Mouse (Mus musculus) liver, embryonic 14.5 days (tissue): Measurements from ENCODE around the gene Gzmm. TPM values are rescaled to one million over a fixed set of nuclear protein-coding genes. Genes with fewer than 3 reads are reported as not detected.
A peak's percentile ranks its signal among the peaks of the same experiment; 100 is the strongest.

ENCODE experiments used
- ATAC-seq: fragments of 200-750 bp; cut with Nextera tagmentation; 2 replicates; pipeline ENCODE4 v1.8.0; 2017; ENCODE audit warnings: moderate number of reproducible peaks, mild to moderate bottlenecking, moderate library complexity; ENCODE audit not compliant: insufficient read depth
- DNase-seq, 3 experiments: peaks; one replicate each; pipeline ENCODE4 v3.0.0-alpha.2; 2012 to 2013; ENCODE audit warnings: low read depth in 3 of 3, low spot score in 3 of 3
- H3K27ac ChIP-seq: fragments of 300-500 bp; sonication (generic); 2 replicates; pipeline ENCODE4 v1.5.1; 2014; ENCODE audit warnings: moderate library complexity, mild to moderate bottlenecking, control low read depth, inconsistent platforms
- H3K27me3 ChIP-seq: fragments of 300-500 bp; sonication (generic); 2 replicates; pipeline ENCODE4 v1.6.1; 2014; ENCODE audit warnings: mild to moderate bottlenecking, low read length, moderate library complexity; ENCODE audit not compliant: control insufficient read depth, insufficient read depth
- H3K36me3 ChIP-seq: fragments of 300-500 bp; sonication (generic); replicated peaks from 2 replicates; pipeline ENCODE4 v1.6.1; 2014; ENCODE audit warnings: low read depth; ENCODE audit not compliant: control insufficient read depth, insufficient read depth
- H3K4me1 ChIP-seq, 2 experiments: fragments of 200-500 bp in 1 of 2; fragments of 300-500 bp in 1 of 2; sonication (generic) in 1 of 2; replicated peaks; 2 replicates each; pipeline ENCODE4 v1.6.1; 2012 to 2014; ENCODE audit warnings: antibody characterized with exemption in 1 of 2, inconsistent platforms in 1 of 2, low read length in 1 of 2; ENCODE audit not compliant: control insufficient read depth in 2 of 2, insufficient read depth in 2 of 2
- H3K4me2 ChIP-seq: fragments of 300-500 bp; sonication (generic); 2 replicates; pipeline ENCODE4 v1.6.1; 2014; ENCODE audit warnings: low read depth, mild to moderate bottlenecking, control low read depth, moderate library complexity
- H3K4me3 ChIP-seq, 2 experiments: fragments of 200-500 bp in 1 of 2; fragments of 300-500 bp in 1 of 2; sonication (generic) in 1 of 2; 2 replicates each; pipeline ENCODE4 v1.5.1; 2012 to 2014; ENCODE audit warnings: low read depth in 2 of 2, low read length in 2 of 2, mild to moderate bottlenecking in 2 of 2, control low read depth in 1 of 2, inconsistent platforms in 1 of 2, moderate library complexity in 1 of 2; ENCODE audit not compliant: insufficient read depth in 1 of 2
- H3K9ac ChIP-seq: fragments of 300-500 bp; sonication (generic); replicated peaks from 2 replicates; pipeline ENCODE4 v1.6.1; 2014; ENCODE audit warnings: mild to moderate bottlenecking, control low read depth, moderate library complexity
- H3K9me3 ChIP-seq: fragments of 300-500 bp; sonication (generic); 2 replicates; pipeline ENCODE4 v1.6.1; 2016; ENCODE audit warnings: low read length, mixed read lengths; ENCODE audit not compliant: control insufficient read depth
- CTCF ChIP-seq: IDR thresholded peaks from 2 replicates; pipeline ENCODE4 v1.5.1; 2016; ENCODE audit warnings: antibody characterized with exemption, low read depth, control low read depth
- EP300 ChIP-seq: IDR thresholded peaks from 2 replicates; pipeline ENCODE4 v1.6.1; 2016; ENCODE audit warnings: antibody characterized with exemption, low read depth
- WGBS: fragments of 180-500 bp; shearing (Covaris S2); extraction: QIAGEN DNeasy Blood & Tissue Kit; methylation state at CpG from one replicate; pipeline ENCODE4 v1.1.7; 2014; ENCODE audit not compliant: insufficient replicate concordance; 5-methylcytosine and 5-hydroxymethylcytosine counted together
- polyA plus RNA-seq, 2 experiments: library from polyadenylated mRNA; depleted of rRNA in 1 of 2; stranded (reverse) in 1 of 2; unstranded in 1 of 2; fragments of >200 nt; fragmentation: Nextera tagmentation in 1 of 2; extraction: Ambion mirVana in 1 of 2; gene quantifications; 2 replicates each; pipeline versions ENCODE4 v1.2.1 to v1.2.3; 2012 to 2014

Gzmm gene
- polyA plus RNA-seq (2012; rRNA removed) = 0.13 TPM in 2 replicates
- not detected in 2 replicates for polyA plus RNA-seq (2014; fragmentation: Nextera tagmentation; extraction: Ambion mirVana)

GRCm38 (mm10) chr10:79688720-79689119, at the start of gene Gzmm:
Gzmm (plus strand) TSS chr10:79689020.
- Histone ChIP-seq H3K9me3 (no peaks in the 10 kb centered on the region; the same call in 1 of the 2 replicates), H3K4me1 (peaks cover 8 to 9% of the 10 kb centered on the region in 2 experiments), H3K27ac (no peak within 1 kb of the TSS), H3K4me2 (no peak within 1 kb of the TSS), H3K4me3 (no peak within 1 kb of the TSS), H3K27me3 (no peaks in the 10 kb centered on the region), H3K9ac (no peak within 1 kb of the TSS), H3K36me3 (peaks cover 44% of the 10 kb centered on the region)
- ATAC-seq = no peak
- no peak for TF ChIP-seq CTCF
- no peak for DNase-seq
- WGBS = 69% methylated on average over 4 of the region's 4 CpGs

DNA sequence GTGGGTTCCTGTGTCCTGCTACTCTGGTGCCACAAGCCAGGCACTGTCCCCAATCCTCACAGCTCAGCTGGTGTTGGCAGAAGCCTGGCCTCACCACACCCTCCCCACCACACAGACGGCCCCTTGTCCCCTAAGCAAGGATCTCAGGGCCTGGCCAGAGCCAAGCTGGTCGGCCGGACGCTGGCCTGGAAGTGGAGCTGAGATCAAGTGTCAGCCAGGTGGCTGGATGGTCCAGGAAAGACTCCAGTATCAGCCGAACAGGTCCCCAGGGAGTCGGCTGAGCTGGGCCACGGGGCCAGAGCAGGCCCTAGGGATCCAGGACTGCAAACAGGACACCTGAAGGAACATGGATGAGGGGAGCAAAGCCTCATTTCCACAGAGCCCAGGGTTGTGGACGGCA, 43.1 kb upstream of the Gzmm start, which contains the start of gene Odf3l2:
Gene Odf3l2, minus strand, starts transcription at position 28 of the 400 bp plus-strand sequence.
- 63% methylated on average over 8 of the region's 8 CpGs for WGBS
- Histone ChIP-seq H3K27ac (no peak within 1 kb of the TSS), H3K4me2 (no peak within 1 kb of the TSS), H3K4me3 (no peak within 1 kb of the TSS), H3K4me1 (no peaks in the 10 kb centered on the region), H3K9ac (no peak within 1 kb of the TSS), H3K36me3 (no peaks in the 10 kb centered on the region), H3K9me3 (no peaks in the 10 kb centered on the region), H3K27me3 (no peaks in the 10 kb centered on the region)
- no peak for ATAC-seq
- no peak for DNase-seq
- TF ChIP-seq EP300 (no peak), CTCF (no peak)

DNA sequence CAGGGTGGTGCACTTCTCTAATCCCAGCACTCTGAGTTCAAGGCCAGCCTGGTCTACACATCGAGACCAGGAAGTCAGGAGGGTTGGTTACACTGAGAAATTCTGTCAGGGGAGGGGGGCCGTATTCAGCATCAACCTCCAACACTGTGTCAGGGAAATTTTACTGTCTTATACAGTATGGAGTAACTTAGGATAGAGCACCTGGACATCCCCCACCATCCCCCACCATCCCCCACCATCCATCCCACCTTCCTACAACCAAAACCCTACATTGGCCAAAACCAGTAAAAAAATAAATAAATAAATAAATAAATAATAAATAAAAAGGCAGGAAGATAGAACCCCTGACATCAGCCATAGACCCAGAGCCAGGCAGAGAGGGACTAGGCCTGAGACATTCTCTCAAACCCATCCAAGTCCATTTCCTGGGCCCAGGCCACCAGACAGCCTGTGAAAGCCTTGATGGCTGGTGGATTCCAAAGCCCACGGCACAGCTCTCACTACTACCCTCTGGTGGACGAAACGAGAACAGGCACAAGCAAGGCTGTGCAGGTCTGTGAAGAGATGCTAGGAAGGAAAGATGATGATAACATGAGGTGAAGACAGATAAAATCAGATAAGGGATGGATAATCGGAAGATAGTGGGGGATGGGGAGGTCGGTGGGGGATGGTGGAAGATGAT, 39.6 kb upstream of the Gzmm start:
- Histone ChIP-seq H3K27me3 (no peaks in the 10 kb centered on the region), H3K36me3 (no peaks in the 10 kb centered on the region), H3K9me3 (no peaks in the 10 kb centered on the region), H3K4me3 (no peak overlapping the region), H3K4me1 (no peaks in the 10 kb centered on the region), H3K4me2 (no peak overlapping the region), H3K27ac (no peak overlapping the region), H3K9ac (no peak overlapping the region)
- 18% methylated on average over 7 of the region's 7 CpGs for WGBS
- peak; percentile 96 for TF ChIP-seq CTCF
- no peak for TF ChIP-seq EP300
- DNase-seq (peak; percentile 31 to 43 (median 36)), ATAC-seq (no peak)

- Histone ChIP-seq H3K27me3 (no peaks in the 10 kb centered on the region; the same call in 1 of the 2 replicates), H3K9me3 (no peaks in the 10 kb centered on the region), H3K4me3 (no peak overlapping the region), H3K9ac (no peak overlapping the region), H3K36me3 (no peaks in the 10 kb centered on the region), H3K27ac (no peak overlapping the region), H3K4me1 (no peaks in the 10 kb centered on the region), H3K4me2 (no peak overlapping the region)
- 64% methylated on average over 7 of the region's 7 CpGs for WGBS
- no peak for ATAC-seq
- DNase-seq = no peak
- no peak for TF ChIP-seq CTCF
- no peak for TF ChIP-seq EP300
These were observed 36.0 kb upstream of the Gzmm start for GRCm38 (mm10) chr10:79652789-79653188.

GRCm38 (mm10) chr10:79654946-79655395, 33.8 kb upstream of the Gzmm start:
- Histone ChIP-seq H3K4me2 (no peak overlapping the region), H3K27me3 (no peaks in the 10 kb centered on the region; the same call in 1 of the 2 replicates), H3K9me3 (no peaks in the 10 kb centered on the region), H3K4me1 (no peaks in the 10 kb centered on the region), H3K36me3 (no peaks in the 10 kb centered on the region), H3K4me3 (no peak overlapping the region), H3K27ac (no peak overlapping the region), H3K9ac (no peak overlapping the region)
- TF ChIP-seq CTCF (no peak), EP300 (no peak)
- no peak for DNase-seq
- no peak for ATAC-seq
- 40% methylated on average over 1 of the region's 1 CpGs for whole genome bisulfite sequencing
